Mouse (Mus musculus) stomach, embryonic 16.5 days (tissue): ENCODE measurements around the gene Dock2. TPM values are rescaled to one million over a fixed set of nuclear protein-coding genes. Genes with fewer than 3 reads are reported as not detected.

Experiments used
- ATAC-seq: fragments of 200-750 bp; cut with Nextera tagmentation; 2 replicates; pipeline ENCODE4 v1.8.0; 2017; ENCODE audit warnings: moderate number of reproducible peaks, moderate TSS enrichment; ENCODE audit not compliant: insufficient read depth, low FRiP score
- H3K27ac ChIP-seq: fragments of 300-500 bp; sonication (generic); 2 replicates; pipeline ENCODE4 v1.5.1; 2014; ENCODE audit warnings: low read length
- H3K27me3 ChIP-seq: fragments of 300-500 bp; sonication (generic); 2 replicates; pipeline ENCODE4 v1.6.1; 2014; ENCODE audit warnings: low read length, control low read depth, mixed read lengths; ENCODE audit not compliant: control insufficient read depth, insufficient read depth
- H3K36me3 ChIP-seq: fragments of 300-500 bp; sonication (generic); 2 replicates; pipeline ENCODE4 v1.6.1; 2014; ENCODE audit warnings: low read length; ENCODE audit not compliant: control insufficient read depth, insufficient read depth
- H3K4me1 ChIP-seq: fragments of 300-500 bp; sonication (generic); 2 replicates; pipeline ENCODE4 v1.6.1; 2014; ENCODE audit warnings: low read length, control low read depth, mixed read lengths; ENCODE audit not compliant: control insufficient read depth, insufficient read depth
- H3K4me2 ChIP-seq: fragments of 300-500 bp; sonication (generic); 2 replicates; pipeline ENCODE4 v1.6.1; 2014; ENCODE audit warnings: low read depth, low read length, mixed read lengths
- H3K4me3 ChIP-seq: fragments of 300-500 bp; sonication (generic); replicated peaks from 2 replicates; pipeline ENCODE4 v1.5.1; 2014; ENCODE audit warnings: mild to moderate bottlenecking, low read length
- H3K9ac ChIP-seq: fragments of 300-500 bp; sonication (generic); 2 replicates; pipeline ENCODE4 v1.6.1; 2014; ENCODE audit warnings: low read length
- H3K9me3 ChIP-seq: fragments of 300-500 bp; sonication (generic); replicated peaks from 2 replicates; pipeline ENCODE4 v1.6.1; 2016; ENCODE audit warnings: low read length, control low read depth; ENCODE audit not compliant: control insufficient read depth
- WGBS: fragments of 180-500 bp; shearing (Covaris S2); extraction: QIAGEN DNeasy Blood & Tissue Kit; methylation state at CpG from one replicate; pipeline ENCODE4 v1.1.7; 2014; 5-methylcytosine and 5-hydroxymethylcytosine counted together
- polyA plus RNA-seq: library from polyadenylated mRNA; unstranded; fragments of >200 nt; fragmentation: Nextera tagmentation; extraction: Ambion mirVana; gene quantifications from 2 replicates; pipeline ENCODE4 v1.2.1, GENCODE M21; 2015

The Dock2 gene
- polyA plus RNA-seq, 1 experiment from 2014 or later = 2.9 TPM

DNA sequence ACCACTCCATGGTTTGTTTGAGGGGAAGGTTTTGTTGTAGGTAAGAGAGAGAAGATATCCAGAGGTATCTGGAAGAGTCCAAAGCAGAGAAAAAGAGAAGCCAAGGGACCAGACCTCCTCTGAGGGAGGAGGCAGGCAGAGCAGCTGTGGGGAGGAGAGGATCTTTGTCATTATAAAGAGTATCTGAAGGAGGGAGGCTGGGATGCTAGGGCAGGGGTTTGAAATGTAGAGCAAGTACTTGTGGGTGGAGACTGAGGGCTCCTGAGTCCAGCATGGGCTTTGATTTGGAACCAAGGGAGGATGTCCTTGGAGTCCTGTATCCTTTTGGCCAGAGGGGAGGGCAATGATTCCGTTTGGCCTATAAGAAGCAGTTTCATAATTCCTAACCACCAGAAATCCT, 346.2 kb downstream of the Dock2 start:
- H3K27me3 ChIP-seq = no peaks in the 10 kb centered on the region
- no peak for ATAC-seq
- 69% methylated on average over 1 of the region's 1 CpGs for WGBS
- no peak overlapping the region for H3K9ac ChIP-seq
- no peak overlapping the region for H3K4me3 ChIP-seq
- no peak overlapping the region for H3K27ac ChIP-seq
- no peaks in the 10 kb centered on the region for H3K36me3 ChIP-seq
- no peaks in the 10 kb centered on the region for H3K9me3 ChIP-seq
- H3K4me2 ChIP-seq = no peak overlapping the region
- H3K4me1 ChIP-seq = no peaks in the 10 kb centered on the region

DNA sequence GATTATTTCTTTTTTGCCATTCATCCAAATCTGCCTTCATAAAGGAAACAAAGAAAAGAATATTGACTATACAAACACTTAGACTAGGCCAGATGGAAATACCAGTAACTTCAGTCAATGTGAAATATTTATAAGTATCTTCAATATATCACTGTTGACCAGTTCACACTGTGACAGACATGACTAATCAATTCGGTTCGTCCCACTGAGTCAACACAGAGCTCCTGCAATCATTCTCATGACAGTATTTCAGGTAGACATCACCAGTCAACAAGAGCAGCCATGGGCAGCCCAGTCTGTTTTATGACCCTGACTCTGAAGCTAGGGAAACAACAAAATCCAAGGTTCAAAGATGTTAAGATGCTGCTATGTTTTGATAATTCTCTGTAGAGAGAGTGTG, 351.7 kb downstream of the Dock2 start:
- no peaks in the 10 kb centered on the region for H3K27me3 ChIP-seq
- no peak overlapping the region for H3K4me2 ChIP-seq
- WGBS = 75% methylated on average over 2 of the region's 2 CpGs
- no peak overlapping the region for H3K9ac ChIP-seq
- no peak overlapping the region for H3K27ac ChIP-seq
- no peaks in the 10 kb centered on the region for H3K36me3 ChIP-seq
- ATAC-seq = no peak
- no peak overlapping the region for H3K4me3 ChIP-seq
- no peaks in the 10 kb centered on the region for H3K9me3 ChIP-seq
- H3K4me1 ChIP-seq = no peaks in the 10 kb centered on the region

DNA sequence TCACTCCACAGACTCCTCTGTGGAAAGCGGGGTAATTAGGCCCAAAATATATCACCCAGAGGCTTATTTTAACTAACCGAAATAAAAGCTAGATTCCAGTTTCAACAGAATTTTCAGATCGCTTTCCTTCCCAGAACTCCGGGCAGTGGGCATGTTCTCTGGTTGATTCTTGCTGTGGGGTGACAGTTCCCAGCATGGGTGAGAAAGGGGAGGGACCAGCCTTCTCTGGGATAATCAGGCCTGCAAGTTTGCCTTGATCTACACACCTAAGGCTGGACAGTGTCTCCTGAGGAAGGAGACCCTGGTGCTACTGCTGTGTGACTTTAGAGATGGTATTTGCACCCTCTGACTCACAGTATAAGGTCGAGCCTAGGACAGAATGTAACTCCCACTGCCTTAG, 352.3 kb downstream of the Dock2 start:
- Histone ChIP-seq H3K36me3 (no peaks in the 10 kb centered on the region), H3K4me1 (no peaks in the 10 kb centered on the region), H3K4me2 (no peak overlapping the region), H3K4me3 (no peak overlapping the region), H3K9ac (no peak overlapping the region), H3K9me3 (no peaks in the 10 kb centered on the region), H3K27ac (no peak overlapping the region), H3K27me3 (no peaks in the 10 kb centered on the region)
- no peak for ATAC-seq
- 54% methylated on average over 5 of the region's 5 CpGs for WGBS

DNA sequence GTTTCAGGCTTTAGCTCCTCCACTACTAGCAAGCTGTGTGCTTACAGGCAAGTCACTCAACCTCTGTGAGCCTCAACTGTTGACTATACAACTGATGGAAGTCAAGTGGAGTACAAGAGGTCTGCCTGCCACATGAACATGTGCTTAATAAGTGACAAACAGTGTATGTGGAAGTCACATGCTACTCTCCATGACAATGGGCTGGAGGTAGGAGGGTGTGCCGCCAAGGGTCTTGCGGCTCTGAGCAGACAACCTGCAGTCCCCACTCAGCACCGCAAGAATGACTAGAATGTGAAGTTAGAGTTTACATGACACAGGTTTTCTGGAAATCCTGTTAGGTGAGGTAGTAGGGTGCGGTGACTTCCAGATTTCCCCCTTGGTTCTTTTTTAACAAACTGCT, 352.8 kb downstream of the Dock2 start:
- no peaks in the 10 kb centered on the region for H3K4me1 ChIP-seq
- no peak overlapping the region for H3K9ac ChIP-seq
- H3K4me2 ChIP-seq = no peak overlapping the region
- no peaks in the 10 kb centered on the region for H3K9me3 ChIP-seq
- H3K27ac ChIP-seq = no peak overlapping the region
- no peak for ATAC-seq
- H3K4me3 ChIP-seq = no peak overlapping the region
- no peaks in the 10 kb centered on the region for H3K27me3 ChIP-seq
- WGBS = 62% methylated on average over 4 of the region's 4 CpGs
- no peaks in the 10 kb centered on the region for H3K36me3 ChIP-seq

DNA sequence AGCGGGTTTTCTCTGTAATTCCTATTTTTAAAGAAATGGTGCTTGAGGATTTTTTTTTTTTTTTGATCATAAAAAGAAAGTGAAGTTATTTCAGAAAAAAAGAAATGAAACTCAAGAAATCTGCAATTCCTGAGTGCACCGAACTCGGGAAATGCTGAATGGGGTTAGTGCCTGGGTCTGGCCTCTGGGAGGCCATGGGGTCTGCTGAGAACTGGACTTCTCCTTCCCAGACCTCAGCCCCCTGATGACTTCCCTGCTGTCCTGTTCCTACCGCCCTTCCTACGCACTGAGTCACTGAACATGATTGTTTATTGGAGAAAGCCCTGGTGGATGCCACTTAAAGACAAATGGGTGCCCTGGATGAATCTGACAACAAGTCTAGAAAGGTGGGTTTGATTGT, 356.5 kb downstream of the Dock2 start:
- ATAC-seq = no peak
- no peaks in the 10 kb centered on the region for H3K4me1 ChIP-seq
- no peak overlapping the region for H3K9ac ChIP-seq
- 73% methylated on average over 5 of the region's 5 CpGs for WGBS
- H3K4me3 ChIP-seq = no peak overlapping the region
- no peaks in the 10 kb centered on the region for H3K27me3 ChIP-seq
- no peak overlapping the region for H3K27ac ChIP-seq
- H3K4me2 ChIP-seq = no peak overlapping the region
- no peaks in the 10 kb centered on the region for H3K9me3 ChIP-seq
- H3K36me3 ChIP-seq = no peaks in the 10 kb centered on the region

DNA sequence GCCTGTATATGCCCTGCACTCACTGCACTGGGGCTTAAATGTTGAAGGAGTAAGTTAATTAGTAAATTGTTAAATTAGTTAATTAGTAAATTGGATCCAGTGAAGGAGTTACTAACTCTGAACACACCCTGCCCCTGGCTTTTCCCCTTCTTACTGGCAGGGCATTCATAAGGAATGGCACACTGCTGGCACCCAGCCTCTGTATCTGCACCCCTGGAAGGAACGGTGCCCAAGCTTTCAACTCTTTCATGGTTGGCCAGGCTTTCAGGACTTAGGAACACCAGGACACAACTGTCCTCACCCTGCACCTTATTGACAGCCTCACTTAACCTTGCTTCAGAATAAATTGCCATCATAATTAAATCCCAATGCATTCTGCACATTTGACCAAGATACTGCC, 359.1 kb downstream of the Dock2 start:
- 86% methylated on average over 1 of the region's 1 CpGs for WGBS
- H3K36me3 ChIP-seq = no peaks in the 10 kb centered on the region
- H3K27me3 ChIP-seq = no peaks in the 10 kb centered on the region
- H3K27ac ChIP-seq = no peak overlapping the region
- ATAC-seq = no peak
- H3K4me1 ChIP-seq = no peaks in the 10 kb centered on the region
- no peak overlapping the region for H3K4me3 ChIP-seq
- no peak overlapping the region for H3K9ac ChIP-seq
- no peak overlapping the region for H3K4me2 ChIP-seq
- no peaks in the 10 kb centered on the region for H3K9me3 ChIP-seq

DNA sequence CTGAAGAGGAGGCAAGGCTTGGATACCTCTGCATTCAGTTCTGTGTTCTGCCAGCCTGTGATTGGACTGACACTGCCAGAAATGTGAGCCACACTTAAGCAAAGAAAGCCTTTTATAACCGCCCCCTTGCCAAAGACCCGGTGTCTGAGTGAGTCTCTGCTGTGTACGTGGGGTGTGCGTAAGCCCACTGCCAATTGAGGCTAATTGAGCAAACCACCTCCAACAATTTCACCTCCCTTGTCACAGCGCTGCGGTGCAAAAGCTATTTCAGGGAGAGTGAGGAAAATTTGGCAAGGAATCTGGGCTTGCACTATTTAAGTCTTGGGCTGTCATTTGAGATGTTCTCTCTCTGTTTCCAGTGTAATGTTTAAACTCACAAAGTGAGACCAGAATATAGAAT, 362.6 kb downstream of the Dock2 start:
- Histone ChIP-seq H3K27ac (no peak overlapping the region), H3K4me2 (no peak overlapping the region), H3K9me3 (no peaks in the 10 kb centered on the region), H3K9ac (no peak overlapping the region), H3K27me3 (no peaks in the 10 kb centered on the region), H3K4me1 (no peaks in the 10 kb centered on the region), H3K36me3 (no peaks in the 10 kb centered on the region), H3K4me3 (no peak overlapping the region)
- WGBS = 48% methylated on average over 6 of the region's 6 CpGs
- no peak for ATAC-seq

DNA sequence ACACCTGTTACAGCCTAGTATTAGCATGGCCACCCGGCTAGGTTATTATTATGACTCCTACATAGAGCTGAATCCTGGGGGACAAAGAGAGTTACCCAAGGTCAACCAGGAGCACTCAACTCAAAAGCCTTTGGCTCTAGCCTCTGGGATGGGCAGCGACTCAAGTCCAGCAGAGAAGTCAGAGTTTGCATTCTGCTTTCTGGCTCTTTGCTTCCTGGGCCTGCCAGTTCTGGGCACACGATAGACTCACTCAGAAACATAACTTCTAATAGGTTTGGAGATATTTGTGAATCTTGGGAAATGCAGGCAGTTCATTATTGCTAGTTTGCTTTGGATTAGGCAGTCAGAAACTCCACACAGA, 367.1 kb downstream of the Dock2 start:
- no peak overlapping the region for H3K4me2 ChIP-seq
- no peaks in the 10 kb centered on the region for H3K36me3 ChIP-seq
- H3K27ac ChIP-seq = no peak overlapping the region
- H3K9me3 ChIP-seq = no peaks in the 10 kb centered on the region
- H3K4me1 ChIP-seq = no peaks in the 10 kb centered on the region
- no peak overlapping the region for H3K9ac ChIP-seq
- H3K27me3 ChIP-seq = no peaks in the 10 kb centered on the region
- no peak for ATAC-seq
- WGBS = 70% methylated on average over 3 of the region's 3 CpGs
- H3K4me3 ChIP-seq = no peak overlapping the region

DNA sequence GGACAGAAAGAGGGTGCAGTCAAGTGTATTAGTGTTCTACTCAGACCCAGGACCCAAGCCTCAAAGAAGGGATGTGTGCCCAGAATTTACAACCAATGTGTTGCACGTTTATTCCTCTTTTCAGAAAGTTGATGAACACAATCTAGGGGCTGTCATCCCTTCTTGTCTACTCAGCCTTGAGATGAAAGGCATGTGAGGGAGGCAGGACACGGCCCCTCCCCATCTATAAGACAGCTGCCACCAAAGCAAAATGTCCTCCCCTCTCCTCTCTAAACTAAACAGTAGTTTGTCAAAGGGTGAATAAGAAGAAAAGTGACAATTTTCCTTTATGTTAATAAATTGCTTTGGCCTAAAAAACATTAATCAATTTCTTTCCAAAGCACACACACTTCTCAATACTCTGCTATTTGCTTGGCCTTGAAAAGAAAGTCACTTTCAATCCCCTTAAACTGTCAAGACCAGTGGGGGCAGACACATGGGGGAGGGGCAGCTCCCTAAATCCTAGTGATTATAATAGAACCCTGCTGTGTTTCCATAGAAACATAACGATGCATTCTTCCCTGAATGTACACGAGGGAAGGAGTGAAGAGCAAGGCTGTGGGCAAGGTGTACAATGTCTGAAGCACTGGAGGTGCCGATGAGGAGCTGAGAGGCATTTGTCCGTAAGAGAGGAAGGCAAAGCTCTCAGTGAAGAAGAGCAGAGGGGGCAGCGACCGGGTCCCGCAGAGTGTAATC, 367.6 kb downstream of the Dock2 start:
- WGBS = 34% methylated on average over 9 of the region's 9 CpGs
- Histone ChIP-seq H3K27me3 (no peaks in the 10 kb centered on the region), H3K27ac (no peak overlapping the region), H3K4me3 (no peak overlapping the region), H3K9me3 (no peaks in the 10 kb centered on the region), H3K36me3 (no peaks in the 10 kb centered on the region), H3K4me2 (no peak overlapping the region), H3K9ac (no peak overlapping the region), H3K4me1 (no peaks in the 10 kb centered on the region)
- no peak for ATAC-seq

DNA sequence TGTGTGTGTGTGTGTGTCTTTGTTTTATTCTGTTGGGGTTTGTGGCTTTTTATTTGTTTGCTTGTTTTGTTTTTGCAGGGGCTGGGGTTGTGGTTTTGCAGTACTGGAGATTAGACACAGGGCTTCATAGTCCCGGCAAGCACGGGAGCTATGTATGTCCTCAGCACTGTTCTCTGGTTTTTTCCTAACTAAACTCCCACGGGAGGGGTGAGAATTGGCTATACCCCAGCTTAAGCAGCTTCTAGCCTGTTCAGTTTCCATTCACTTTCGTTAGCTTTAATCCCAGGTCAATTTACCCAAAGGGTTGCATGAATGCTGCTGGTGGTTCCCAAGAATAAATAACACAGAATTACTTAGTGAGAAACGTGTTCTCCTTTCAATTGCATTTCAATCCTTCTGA, 376.8 kb downstream of the Dock2 start:
- no peak overlapping the region for H3K4me2 ChIP-seq
- WGBS = 43% methylated on average over 5 of the region's 5 CpGs
- ATAC-seq = no peak
- H3K9me3 ChIP-seq = no peaks in the 10 kb centered on the region
- H3K4me1 ChIP-seq = no peaks in the 10 kb centered on the region
- H3K27ac ChIP-seq = no peak overlapping the region
- H3K9ac ChIP-seq = no peak overlapping the region
- no peak overlapping the region for H3K4me3 ChIP-seq
- H3K27me3 ChIP-seq = no peaks in the 10 kb centered on the region
- H3K36me3 ChIP-seq = no peaks in the 10 kb centered on the region
